Mouse (Mus musculus): ENCODE measurements around the gene Pkd1l1.

DNA sequence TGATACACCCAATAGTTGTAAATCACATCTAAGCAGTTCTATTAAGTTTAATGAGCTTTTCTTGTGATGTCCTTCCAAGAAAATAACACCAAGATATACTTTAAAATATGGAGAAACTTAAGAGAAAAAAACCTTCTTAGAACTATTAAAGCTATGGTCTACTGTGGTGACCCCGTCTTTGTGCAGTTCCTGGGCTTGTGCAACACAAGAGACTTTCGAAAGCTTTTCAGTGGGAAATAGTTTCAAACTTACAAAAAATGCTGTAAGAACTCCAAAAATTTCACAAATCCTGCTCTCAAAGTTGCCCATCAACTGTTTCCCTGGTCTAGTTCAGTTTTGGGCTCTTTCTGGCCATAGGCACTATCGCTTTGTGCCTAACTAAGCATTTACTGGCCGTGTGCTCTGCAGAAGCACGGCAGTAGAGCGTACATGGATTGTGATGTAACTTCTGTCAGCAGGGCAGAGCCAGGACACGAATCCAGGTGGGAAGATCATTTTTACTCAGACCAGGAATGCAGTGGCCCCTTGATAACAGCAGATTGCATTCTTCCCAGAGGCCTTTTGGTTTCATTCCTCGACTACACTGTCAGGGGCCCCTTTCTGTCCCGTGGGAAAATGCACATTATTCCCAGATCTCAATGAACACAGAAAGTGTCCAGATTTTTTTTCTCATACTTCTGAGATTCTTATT lies 144.1 kb downstream of the Pkd1l1 start:
- no peak for TF ChIP-seq POLR2A (IDR thresholded peaks at IDR 0.05; ENCODE audit: extremely low read depth, insufficient read depth, low read length)
- TF ChIP-seq CTCF (IDR thresholded peaks at IDR 0.05; ENCODE audit: low read depth, low read length) = no peak
